Mouse (Mus musculus) embryonic facial prominence, embryonic 15.5 days (tissue): ENCODE measurements around the gene Slc9a5. TPM values are rescaled to one million over a fixed set of nuclear protein-coding genes. Genes with fewer than 3 reads are reported as not detected.

ENCODE experiments used
- ATAC-seq: fragments of 200-750 bp; cut with Nextera tagmentation; 2 replicates; pipeline ENCODE4 v1.8.0; 2017; ENCODE audit warnings: low read depth, moderate TSS enrichment; ENCODE audit not compliant: insufficient number of reproducible peaks, low FRiP score, low TSS enrichment
- H3K27ac ChIP-seq: fragments of 300-500 bp; sonication (generic); replicated peaks from 2 replicates; pipeline ENCODE4 v1.5.1; 2015; ENCODE audit warnings: mild to moderate bottlenecking, inconsistent platforms
- H3K27me3 ChIP-seq: fragments of 300-500 bp; sonication (generic); 2 replicates; pipeline ENCODE4 v1.6.1; 2015; ENCODE audit warnings: inconsistent platforms
- H3K36me3 ChIP-seq: fragments of 300-500 bp; sonication (generic); 2 replicates; pipeline ENCODE4 v1.6.1; 2015; ENCODE audit warnings: mild to moderate bottlenecking, inconsistent platforms
- H3K4me1 ChIP-seq: fragments of 300-500 bp; sonication (generic); 2 replicates; pipeline ENCODE4 v1.6.1; 2015; ENCODE audit warnings: inconsistent platforms
- H3K4me2 ChIP-seq: fragments of 300-500 bp; sonication (generic); replicated peaks from 2 replicates; pipeline ENCODE4 v1.6.1; 2015; ENCODE audit warnings: mild to moderate bottlenecking, inconsistent platforms
- H3K4me3 ChIP-seq: fragments of 300-500 bp; sonication (generic); replicated peaks from 2 replicates; pipeline ENCODE4 v1.5.1; 2015; ENCODE audit warnings: mild to moderate bottlenecking, inconsistent platforms
- H3K9ac ChIP-seq: fragments of 300-500 bp; sonication (generic); 2 replicates; pipeline ENCODE4 v1.6.1; 2015; ENCODE audit warnings: inconsistent platforms
- H3K9me3 ChIP-seq: fragments of 300-500 bp; sonication (generic); replicated peaks from 2 replicates; pipeline ENCODE4 v1.6.1; 2016; ENCODE audit warnings: inconsistent platforms
- WGBS: fragments of 180-500 bp; shearing (Covaris S2); methylation state at CpG from one replicate; pipeline ENCODE4 v1.1.7; 2015; 5-methylcytosine and 5-hydroxymethylcytosine counted together
- polyA plus RNA-seq: library from polyadenylated mRNA; unstranded; fragments of >200 nt; fragmentation: Nextera tagmentation; extraction: Ambion mirVana; gene quantifications from 2 replicates; pipeline ENCODE4 v1.2.1, GENCODE M21; 2015

Slc9a5 gene
- polyA plus RNA-seq, 1 experiment from 2014 or later: 3.4 TPM

- H3K27me3 ChIP-seq: no peaks in the 10 kb centered on the region
- no peaks in the 10 kb centered on the region for H3K36me3 ChIP-seq
- H3K4me2 ChIP-seq: no peak overlapping the region
- H3K4me1 ChIP-seq: peaks cover 4% of the 10 kb centered on the region; the same call in 1 of the 2 replicates
- 62% methylated on average over 15 of the region's 15 CpGs for WGBS
- no peak overlapping the region for H3K27ac ChIP-seq
- no peak overlapping the region for H3K4me3 ChIP-seq
- no peak for ATAC-seq
- H3K9me3 ChIP-seq: no peaks in the 10 kb centered on the region
- no peak overlapping the region for H3K9ac ChIP-seq
Measured at GRCm38 (mm10) chr8:105359208-105359607, 10.6 kb downstream of the Slc9a5 start.

GRCm38 (mm10) chr8:105359646-105360045 lies 11.0 kb downstream of the Slc9a5 start:
- H3K27ac ChIP-seq: no peak overlapping the region
- no peak overlapping the region for H3K4me2 ChIP-seq
- H3K4me3 ChIP-seq: no peak overlapping the region
- H3K27me3 ChIP-seq: no peaks in the 10 kb centered on the region
- no peaks in the 10 kb centered on the region for H3K36me3 ChIP-seq
- no peaks in the 10 kb centered on the region for H3K9me3 ChIP-seq
- peaks cover 4% of the 10 kb centered on the region; the same call in 1 of the 2 replicates for H3K4me1 ChIP-seq
- H3K9ac ChIP-seq: no peak overlapping the region
- 43% methylated on average over 4 of the region's 4 CpGs for WGBS
- no peak for ATAC-seq

GRCm38 (mm10) chr8:105361751-105362702 lies 13.4 kb downstream of the Slc9a5 start:
- Histone ChIP-seq H3K27me3 (no peaks in the 10 kb centered on the region), H3K4me1 (peaks cover 4% of the 10 kb centered on the region; the same call in 1 of the 2 replicates), H3K4me3 (no peak overlapping the region), H3K27ac (0 out of 2 replicates have a peak overlapping the region, but pooled peaks have one; percentile 18), H3K9me3 (no peaks in the 10 kb centered on the region), H3K4me2 (no peak overlapping the region), H3K9ac (no peak overlapping the region), H3K36me3 (no peaks in the 10 kb centered on the region)
- 67% methylated on average over 12 of the region's 12 CpGs for WGBS
- ATAC-seq: no peak

DNA sequence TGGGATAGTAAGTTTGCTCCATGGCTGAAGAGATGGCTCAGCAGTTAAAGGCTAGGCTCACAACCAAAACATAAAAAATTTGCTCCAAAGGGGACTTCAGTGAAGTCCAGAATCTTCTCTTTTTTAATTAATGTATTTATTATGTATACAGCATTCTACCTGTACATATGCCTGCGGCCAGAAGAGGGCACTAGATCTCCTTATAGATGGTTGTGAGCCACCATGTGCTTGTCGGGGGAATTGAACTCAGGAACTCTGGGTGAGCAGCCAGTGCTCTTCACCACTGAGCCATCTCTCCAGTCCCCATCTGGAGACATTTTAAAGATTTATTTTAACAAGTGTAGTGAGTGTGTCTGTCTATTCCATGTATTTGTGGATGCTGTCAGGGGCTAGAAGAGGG lies 18.5 kb downstream of the Slc9a5 start:
- Histone ChIP-seq H3K4me1 (no peaks in the 10 kb centered on the region), H3K4me3 (no peak overlapping the region), H3K9ac (no peak overlapping the region), H3K27ac (no peak overlapping the region), H3K27me3 (no peaks in the 10 kb centered on the region), H3K9me3 (no peaks in the 10 kb centered on the region), H3K4me2 (no peak overlapping the region), H3K36me3 (no peaks in the 10 kb centered on the region)
- no peak for ATAC-seq
- 76% methylated on average over 2 of the region's 2 CpGs for WGBS

DNA sequence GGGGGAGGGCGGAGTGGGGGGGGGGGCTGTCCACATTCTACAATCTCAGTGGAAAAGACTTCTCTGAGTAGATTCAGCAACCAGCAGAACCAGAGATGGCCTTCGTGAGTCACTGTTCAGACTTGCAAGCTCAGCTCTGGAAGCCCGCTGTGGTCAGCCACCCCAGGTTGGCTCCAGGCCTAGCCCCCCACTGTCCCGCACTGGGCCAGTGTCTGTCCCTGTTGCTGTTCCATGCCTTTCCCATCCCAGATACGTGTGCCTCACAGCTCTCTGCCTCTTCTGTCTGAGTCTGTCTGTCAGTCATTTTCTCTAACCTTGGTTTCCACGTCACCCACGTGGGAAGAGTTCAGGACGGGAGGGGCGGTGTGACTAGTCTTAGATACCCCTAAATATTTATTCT lies 23.8 kb downstream of the Slc9a5 start:
- no peaks in the 10 kb centered on the region for H3K9me3 ChIP-seq
- no peaks in the 10 kb centered on the region for H3K36me3 ChIP-seq
- whole genome bisulfite sequencing: 70% methylated on average over 9 of the region's 9 CpGs
- peaks cover 11% of the 10 kb centered on the region; the same call in 1 of the 2 replicates for H3K4me1 ChIP-seq
- H3K9ac ChIP-seq: no peak overlapping the region
- no peak overlapping the region for H3K4me2 ChIP-seq
- no peak overlapping the region for H3K27ac ChIP-seq
- H3K4me3 ChIP-seq: no peak overlapping the region
- no peak for ATAC-seq
- H3K27me3 ChIP-seq: no peaks in the 10 kb centered on the region

- Histone ChIP-seq H3K4me3 (no peak within 1 kb of the TSS), H3K36me3 (no peaks in the 10 kb centered on the region), H3K9ac (no peak within 1 kb of the TSS), H3K27me3 (no peaks in the 10 kb centered on the region), H3K4me1 (peaks cover 12% of the 10 kb centered on the region; the same call in 1 of the 2 replicates), H3K9me3 (no peaks in the 10 kb centered on the region), H3K4me2 (peak within 1 kb of the TSS; percentile 52), H3K27ac (no peak within 1 kb of the TSS)
- no peak for ATAC-seq
- WGBS: 66% methylated on average over 2 of the region's 2 CpGs
Measured at GRCm38 (mm10) chr8:105373032-105373431, 24.4 kb downstream of the Slc9a5 start, which contains the start of gene Plekhg4. TSS of gene Plekhg4 (plus strand) at chr8:105373274.

DNA sequence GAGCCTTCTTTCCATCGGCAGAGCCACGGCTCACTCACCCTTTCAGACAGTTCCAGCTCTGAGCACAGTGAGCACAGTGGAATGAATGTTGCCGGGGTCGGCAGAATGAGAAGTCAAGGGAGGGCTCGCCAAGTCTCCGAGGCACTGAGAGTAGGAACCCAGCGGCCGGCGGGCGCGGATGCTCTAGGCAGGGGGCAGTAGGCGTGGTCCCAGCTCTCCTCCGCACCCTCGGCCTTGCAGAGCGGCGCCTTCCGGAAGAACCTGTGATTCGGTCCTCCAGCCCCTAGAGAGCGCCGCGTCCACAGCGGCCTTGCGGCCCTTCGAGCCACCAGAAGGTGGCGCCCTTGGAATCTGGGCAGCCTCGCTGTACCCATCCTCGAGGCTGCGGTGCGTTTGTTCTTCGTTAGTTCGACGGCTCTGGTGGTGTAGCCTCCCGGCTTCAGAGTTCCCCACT lies 25.9 kb downstream of the Slc9a5 start:
- H3K4me3 ChIP-seq: peak overlapping the region; percentile 31
- no peaks in the 10 kb centered on the region for H3K36me3 ChIP-seq
- no peak for ATAC-seq
- H3K9ac ChIP-seq: no peak overlapping the region
- no peak overlapping the region for H3K27ac ChIP-seq
- H3K4me2 ChIP-seq: peak overlapping the region; percentile 52
- no peaks in the 10 kb centered on the region for H3K27me3 ChIP-seq
- H3K9me3 ChIP-seq: no peaks in the 10 kb centered on the region
- H3K4me1 ChIP-seq: peaks cover 23% of the 10 kb centered on the region
- 27% methylated on average over 33 of the region's 33 CpGs for WGBS

GRCm38 (mm10) chr8:105378673-105379072 lies 30.0 kb downstream of the Slc9a5 start:
- Histone ChIP-seq H3K4me2 (no peak overlapping the region), H3K4me1 (peaks cover 23% of the 10 kb centered on the region), H3K27me3 (no peaks in the 10 kb centered on the region), H3K9ac (no peak overlapping the region), H3K9me3 (no peaks in the 10 kb centered on the region), H3K36me3 (no peaks in the 10 kb centered on the region), H3K27ac (0 out of 2 replicates have a peak overlapping the region, but pooled peaks have one; percentile 11), H3K4me3 (no peak overlapping the region)
- ATAC-seq: 0 out of 2 replicates have a peak, but pooled peaks have one; percentile 35
- 49% methylated on average over 19 of the region's 19 CpGs for WGBS

DNA sequence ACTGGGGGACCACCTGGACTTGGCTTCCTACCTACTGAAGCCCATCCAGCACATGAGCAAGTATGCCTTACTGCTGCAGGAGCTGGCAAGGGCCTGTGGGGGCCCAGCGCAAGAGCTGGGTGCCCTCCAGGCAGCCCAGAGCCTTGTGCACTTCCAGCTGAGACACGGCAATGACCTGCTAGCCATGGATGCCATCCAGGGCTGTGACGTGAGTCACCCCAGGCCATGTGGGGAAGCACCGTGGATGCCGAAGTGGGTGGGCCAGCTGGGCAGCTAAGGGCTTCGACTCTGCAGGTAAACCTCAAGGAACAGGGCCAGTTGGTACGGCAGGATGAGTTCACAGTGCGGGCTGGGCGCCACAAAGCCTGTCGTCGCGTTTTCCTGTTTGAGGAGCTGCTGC lies 31.7 kb downstream of the Slc9a5 start:
- no peaks in the 10 kb centered on the region for H3K9me3 ChIP-seq
- peaks cover 15% of the 10 kb centered on the region for H3K4me1 ChIP-seq
- no peak overlapping the region for H3K27ac ChIP-seq
- WGBS: 72% methylated on average over 12 of the region's 12 CpGs
- H3K4me3 ChIP-seq: no peak overlapping the region
- H3K9ac ChIP-seq: no peak overlapping the region
- no peak for ATAC-seq
- H3K36me3 ChIP-seq: no peaks in the 10 kb centered on the region
- H3K4me2 ChIP-seq: no peak overlapping the region
- H3K27me3 ChIP-seq: no peaks in the 10 kb centered on the region

DNA sequence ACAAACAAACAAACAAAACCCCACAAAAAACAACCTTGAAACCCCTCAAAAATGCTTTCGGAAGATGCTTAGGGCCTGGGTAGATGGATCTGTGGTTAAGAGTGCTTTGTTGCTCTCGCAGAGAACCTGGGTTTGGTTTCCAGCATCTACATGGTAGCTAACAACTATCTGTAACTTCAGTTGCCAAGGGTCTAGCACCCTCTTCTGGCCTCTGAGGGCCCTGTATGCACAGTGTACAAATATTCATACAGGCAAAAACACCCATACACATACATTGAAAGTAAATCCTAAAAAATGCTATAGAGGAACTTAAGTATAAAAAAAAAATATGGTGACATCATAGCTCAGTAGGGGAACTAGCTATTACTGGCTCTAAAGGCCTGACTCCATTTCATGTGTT lies 35.4 kb downstream of the Slc9a5 start:
- H3K36me3 ChIP-seq: no peaks in the 10 kb centered on the region
- no peaks in the 10 kb centered on the region for H3K27me3 ChIP-seq
- H3K9me3 ChIP-seq: no peaks in the 10 kb centered on the region
- 95% methylated on average over 2 of the region's 2 CpGs for WGBS
- no peak for ATAC-seq
- no peak overlapping the region for H3K4me2 ChIP-seq
- H3K9ac ChIP-seq: no peak overlapping the region
- no peak overlapping the region for H3K4me3 ChIP-seq
- H3K27ac ChIP-seq: no peak overlapping the region
- peaks cover 6% of the 10 kb centered on the region for H3K4me1 ChIP-seq

DNA sequence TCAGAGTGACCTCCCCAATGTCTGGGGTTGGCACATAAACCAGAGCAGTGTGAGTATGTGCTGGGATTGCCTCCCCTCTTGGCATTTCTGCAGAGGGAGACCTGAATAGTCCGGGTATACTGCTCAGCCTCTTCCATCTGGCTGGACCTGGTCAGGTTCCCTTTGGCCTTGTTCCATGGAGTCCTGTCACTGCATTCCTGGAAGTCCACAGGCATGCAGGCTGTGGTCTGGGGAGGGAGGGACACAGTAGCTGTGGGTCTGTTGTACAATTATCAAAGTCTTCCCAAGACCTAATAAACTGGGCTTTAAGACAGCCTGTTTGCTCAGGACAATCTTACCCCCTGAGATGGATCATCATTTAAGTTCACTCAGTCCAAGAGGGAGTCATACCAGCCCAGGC lies 38.5 kb downstream of the Slc9a5 start:
- Histone ChIP-seq H3K27ac (no peak overlapping the region), H3K4me2 (no peak overlapping the region), H3K36me3 (no peaks in the 10 kb centered on the region), H3K9ac (no peak overlapping the region), H3K9me3 (no peaks in the 10 kb centered on the region), H3K27me3 (no peaks in the 10 kb centered on the region), H3K4me3 (no peak overlapping the region), H3K4me1 (peaks cover 6% of the 10 kb centered on the region; the same call in 1 of the 2 replicates)
- WGBS: 35% methylated on average over 1 of the region's 1 CpGs
- no peak for ATAC-seq
